Mouse (Mus musculus) heart, adult 2 months (tissue): Measurements from ENCODE around the gene Map3k5.

Experiments
- CTCF ChIP-seq: fragments of 200-600 bp; IDR thresholded peaks from 2 replicates; pipeline ENCODE4 v1.8.1; 2022; ENCODE audit warnings: antibody characterized with exemption, mild to moderate bottlenecking, moderate library complexity
- EP300 ChIP-seq: fragments of 200-500 bp; IDR thresholded peaks from 2 replicates; pipeline ENCODE4 v1.6.1; 2011; ENCODE audit warnings: low read depth, low read length, control low read depth; ENCODE audit not compliant: insufficient read depth
- POLR2A ChIP-seq: fragments of 200-500 bp; IDR thresholded peaks from 2 replicates; pipeline ENCODE4 v1.6.1; 2011; ENCODE audit warnings: mild to moderate bottlenecking, low read depth, low read length, control low read depth; ENCODE audit not compliant: insufficient read depth

- TF ChIP-seq EP300 (no peak), CTCF (no peak), POLR2A (no peak)
Measured at GRCm38 (mm10) chr10:20135350-20136058, 201.2 kb downstream of the Map3k5 start.
